Mouse (Mus musculus): ENCODE measurements around the gene Scaf1.

- no peak for TF ChIP-seq CTCF (IDR thresholded peaks at IDR 0.05; ENCODE audit: low read depth, low read length)
- no peak for TF ChIP-seq POLR2A (IDR thresholded peaks at IDR 0.05; ENCODE audit: borderline replicate concordance, low read depth, low read length)
These were observed 42.6 kb downstream of the Scaf1 start for GRCm38 (mm10) chr7:44973415-44974130.
